Mouse (Mus musculus) cerebellum, adult 18-20 months (tissue): ENCODE measurements at regions not wholly inside any gene's neighbourhood (a gene's known extent, or its start where the extent isn't known, plus 50 kb on each side); places are given as distances from the start of the nearest gene placed in this dataset.

Source experiments
- DNase-seq, 2 experiments: peaks; one replicate each; pipeline ENCODE4 v3.0.0; 2021

DNA sequence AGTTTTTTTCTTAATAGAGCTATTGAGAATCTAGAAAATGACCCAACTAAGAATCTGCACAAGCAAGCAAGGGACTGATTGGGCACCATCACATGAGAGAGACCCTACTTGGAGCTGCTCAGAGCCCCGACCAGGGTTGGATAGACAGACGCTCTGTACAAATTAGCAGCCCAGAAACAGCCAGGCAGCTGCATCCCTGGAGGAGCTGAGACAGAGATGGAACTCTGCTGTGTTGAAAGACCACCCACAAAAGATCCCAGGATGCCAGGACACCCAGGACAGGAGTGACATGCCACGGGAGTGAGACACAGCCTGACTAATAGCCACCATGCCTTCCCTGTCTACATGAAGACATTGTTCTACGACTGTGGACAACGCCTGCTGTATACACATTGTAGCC, 147.9 kb downstream of the Gm826 start:
- no peak for DNase-seq

DNA sequence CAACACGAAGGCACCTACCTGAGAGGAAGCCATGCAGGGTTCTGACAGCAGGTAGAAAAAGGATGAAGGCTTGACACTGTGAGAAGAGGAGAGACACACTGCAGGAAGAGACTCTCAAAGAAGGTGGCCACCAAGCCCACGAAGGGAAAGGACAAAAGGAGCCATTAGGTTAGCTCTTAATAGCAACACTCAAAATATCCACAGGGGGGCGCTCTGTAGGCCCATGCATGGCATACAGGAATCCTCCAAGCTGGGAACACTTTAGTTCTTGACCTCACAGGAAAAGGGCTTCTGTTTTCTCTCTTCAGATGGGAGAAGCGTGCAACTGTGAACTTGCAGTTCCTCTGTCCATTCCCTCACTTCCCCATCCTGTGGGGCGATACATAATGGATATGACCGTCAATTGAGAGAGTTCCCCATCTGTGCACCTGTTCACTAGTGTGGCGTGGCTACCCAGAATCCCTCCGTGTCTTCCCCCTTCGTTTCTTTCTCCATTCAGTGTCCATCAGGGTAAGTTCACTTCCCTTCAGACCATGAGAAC, 162.9 kb downstream of the Gm826 start:
- no peak for DNase-seq

DNA sequence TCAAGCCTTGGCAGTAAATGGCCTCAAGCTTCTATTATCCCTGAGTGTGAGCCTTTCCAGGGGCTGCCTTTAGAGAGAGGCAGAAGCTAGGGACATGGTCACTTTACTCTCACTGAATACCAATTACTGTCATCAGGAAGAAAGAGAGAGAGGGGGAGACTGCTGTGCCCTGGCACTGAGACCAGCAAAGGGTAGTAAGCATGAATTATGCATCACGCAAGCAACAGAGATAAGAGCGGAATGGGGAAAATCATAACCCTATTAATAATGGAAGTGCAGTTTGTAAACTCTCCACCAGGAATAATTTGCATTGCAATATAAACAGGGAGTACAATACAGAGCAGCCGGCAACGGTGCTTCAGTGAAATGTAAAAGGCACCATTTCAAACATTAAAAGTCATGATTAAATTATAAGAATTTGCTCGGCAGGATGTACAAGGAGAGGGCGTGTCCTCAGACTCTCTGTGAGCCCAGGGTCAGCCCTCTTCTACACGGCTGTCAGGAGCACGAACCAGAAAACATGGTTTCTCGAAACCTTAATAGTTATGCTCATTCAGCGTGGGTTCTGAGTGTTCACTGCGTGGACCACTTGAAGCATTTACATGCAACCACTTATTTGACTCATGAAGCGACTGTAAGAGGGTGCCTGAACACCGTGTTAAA, 175.2 kb downstream of the Gm826 start:
- no peak for DNase-seq

DNA sequence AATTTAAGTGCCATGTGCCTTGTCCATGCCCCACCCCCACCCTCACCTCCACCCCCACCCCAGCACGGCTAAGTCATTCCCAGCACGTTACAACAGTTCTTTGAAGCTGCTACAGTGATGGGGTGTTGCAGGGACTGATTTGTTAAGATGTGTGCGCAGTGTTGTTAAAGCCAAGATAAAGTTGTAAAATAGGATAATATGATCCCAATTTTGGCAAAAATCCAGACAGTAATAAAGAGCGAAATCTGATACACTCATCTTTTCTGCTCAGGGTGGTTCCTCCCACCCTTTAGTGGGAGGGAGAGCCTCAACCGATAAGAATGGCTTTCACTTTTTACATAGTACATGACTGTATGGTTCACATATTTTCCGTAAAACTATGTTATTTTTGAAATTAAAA, 180.2 kb downstream of the Gm826 start:
- no peak for DNase-seq

DNA sequence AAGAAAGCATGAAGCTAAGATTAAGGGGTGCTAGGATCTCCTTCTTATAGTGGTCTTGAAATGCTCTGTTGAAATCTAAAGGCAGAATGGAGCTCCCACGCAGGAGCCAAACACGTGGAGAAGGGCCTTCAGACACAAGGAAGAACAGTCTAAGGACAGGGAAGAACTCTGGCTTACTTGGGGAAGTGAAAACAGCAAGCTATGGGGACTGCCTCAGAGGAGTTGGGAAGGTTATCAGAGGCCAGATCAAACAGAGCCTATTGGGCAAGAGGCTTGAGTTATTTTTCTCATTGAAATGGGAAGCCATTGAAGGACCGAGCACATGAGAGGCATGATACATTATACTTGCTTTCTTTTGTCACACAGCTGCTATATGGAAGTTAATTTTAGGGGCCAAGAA, 181.9 kb downstream of the Gm826 start:
- no peak for DNase-seq

DNA sequence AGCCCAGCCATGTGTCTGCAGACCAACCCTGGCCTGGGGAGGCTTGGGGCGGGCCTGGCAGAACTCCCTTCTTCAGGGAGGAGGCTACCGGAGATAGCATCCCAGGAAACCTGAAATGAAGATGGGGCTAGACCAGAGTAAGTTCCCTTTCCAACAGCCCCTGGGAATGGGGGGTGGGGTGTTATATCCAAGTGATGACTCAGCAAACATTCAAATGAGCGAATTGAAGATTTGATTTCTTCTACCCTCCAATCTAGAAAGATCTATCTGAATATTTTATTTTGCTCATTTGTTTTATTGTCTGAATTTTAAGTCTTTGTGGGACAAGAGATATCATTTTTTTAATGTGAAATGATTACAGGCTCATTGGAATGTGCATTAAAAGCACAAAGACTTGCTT, 185.0 kb downstream of the Gm826 start:
- DNase-seq: no peak

DNA sequence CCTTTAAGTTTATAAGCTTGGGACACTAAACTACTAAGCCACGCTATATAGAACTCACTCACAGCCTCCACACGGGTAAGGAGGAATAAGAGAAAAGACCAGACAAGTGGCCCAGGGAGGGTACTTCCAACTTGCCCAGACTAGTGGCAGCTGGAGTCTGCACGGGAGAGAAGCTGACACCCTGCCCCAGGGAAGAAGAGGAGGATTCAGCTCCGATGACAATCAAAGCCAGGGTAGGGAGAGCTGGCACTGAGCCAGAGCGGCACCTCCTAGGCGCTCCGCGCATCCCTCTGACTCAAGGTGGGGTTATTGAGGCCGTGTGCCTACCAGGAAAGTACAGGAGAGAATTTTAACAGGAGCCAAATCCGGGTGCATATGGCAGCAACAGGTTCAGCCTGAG, 185.4 kb downstream of the Gm826 start:
- DNase-seq: peak in 1 of 2 experiments; percentile 2

DNA sequence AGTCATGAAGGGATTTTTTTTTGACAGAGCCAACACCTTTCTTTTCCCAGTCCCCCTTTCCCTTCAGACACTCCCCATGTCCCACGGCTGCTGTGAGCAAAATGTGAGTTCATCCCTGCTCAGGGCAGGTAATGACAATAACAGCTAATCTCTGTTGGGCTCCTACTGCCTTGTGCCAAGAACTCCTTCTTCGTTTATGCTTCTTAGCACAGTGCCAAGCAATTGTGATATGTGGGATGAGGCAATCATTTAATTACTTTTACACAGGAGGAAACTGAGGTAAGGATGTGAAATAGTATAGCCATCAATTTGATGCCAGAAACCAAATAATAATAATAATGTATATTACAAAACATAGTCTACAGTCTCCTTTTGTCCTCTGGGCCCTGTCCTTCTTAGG, 185.9 kb downstream of the Gm826 start:
- no peak for DNase-seq

DNA sequence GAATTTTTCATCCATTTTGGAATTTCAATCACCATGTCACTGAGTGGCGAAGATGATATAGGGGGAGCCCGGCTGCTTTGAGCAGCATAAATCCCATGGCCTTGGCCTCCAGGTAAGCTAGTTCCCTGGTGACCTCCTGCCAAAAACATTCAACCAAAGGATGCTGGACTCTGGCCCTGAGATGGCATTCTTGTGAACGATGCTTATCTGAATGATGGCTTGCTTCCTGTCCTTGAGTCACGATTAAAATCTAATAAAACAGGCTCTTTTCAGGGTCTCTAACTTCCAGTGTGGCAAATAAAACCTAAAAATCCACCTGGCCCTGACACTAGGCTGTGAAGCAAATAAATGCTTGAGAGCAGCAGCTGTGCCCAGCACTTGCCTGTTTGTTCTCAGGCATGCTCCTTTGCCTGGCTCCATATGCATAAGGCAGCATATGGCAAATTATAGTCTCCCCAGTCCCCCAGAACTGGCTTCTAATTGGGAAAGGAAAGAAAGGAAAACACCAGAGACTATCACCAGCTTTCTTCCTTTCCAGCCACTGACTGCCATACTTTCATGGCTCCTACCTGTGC, 193.7 kb downstream of the Gm826 start:
- no peak for DNase-seq

DNA sequence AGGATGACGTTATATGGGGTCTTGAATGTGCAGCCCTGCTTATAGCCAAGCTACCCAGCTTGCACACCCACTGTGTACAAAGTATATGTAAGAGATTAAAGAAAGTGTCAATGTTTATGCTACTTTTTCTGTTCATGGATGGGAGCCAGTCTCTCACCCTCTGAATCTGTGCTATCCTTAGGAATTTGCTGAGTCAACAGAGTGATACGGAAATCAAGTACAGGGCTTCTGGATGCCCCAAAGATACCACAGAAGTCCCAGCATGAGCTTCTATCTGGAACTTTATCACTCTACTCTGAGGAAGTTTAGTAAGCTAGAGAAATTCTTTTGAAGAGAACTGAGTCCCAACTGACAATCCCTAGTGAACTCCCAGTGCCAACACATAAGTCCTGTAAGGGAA, 195.9 kb downstream of the Gm826 start:
- DNase-seq: no peak

DNA sequence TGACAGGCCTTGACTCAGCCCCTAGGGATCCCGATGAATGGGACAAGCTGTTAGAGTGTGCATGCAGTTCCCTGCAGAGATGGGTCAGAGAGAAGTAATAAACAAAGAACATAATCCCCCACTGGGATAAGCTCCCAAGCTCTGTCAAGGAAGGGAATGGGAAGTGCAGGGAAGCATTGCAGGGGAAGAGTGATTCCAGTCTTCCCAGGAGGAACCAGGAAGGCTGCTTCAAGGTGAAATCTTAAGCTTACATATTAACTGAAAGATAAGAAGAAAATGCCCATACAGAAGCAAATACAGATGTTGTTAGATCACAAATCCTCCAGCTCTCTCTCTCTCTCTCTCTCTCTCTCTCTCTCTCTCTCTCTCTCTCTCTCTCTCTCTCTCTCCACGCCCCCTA, 202.2 kb downstream of the Gm826 start:
- DNase-seq: no peak

DNA sequence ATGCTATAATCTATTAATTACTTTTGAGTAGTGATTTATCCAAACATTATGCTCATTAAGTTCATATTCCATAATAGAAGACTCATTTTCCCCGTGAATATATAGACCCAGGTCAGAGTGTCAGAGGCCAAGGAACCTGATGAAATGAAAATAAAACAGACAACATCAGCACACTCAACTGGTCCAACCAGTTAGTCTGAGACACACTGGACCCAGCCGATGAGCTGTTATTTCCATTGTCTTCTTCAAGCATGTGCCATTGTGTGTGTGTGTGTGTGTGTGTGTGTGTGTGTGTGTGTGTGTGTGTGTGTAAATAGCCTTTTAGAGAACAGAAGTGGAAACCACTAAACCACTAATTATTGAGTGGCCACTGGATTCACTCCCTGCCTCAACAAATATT, 202.6 kb downstream of the Gm826 start:
- no peak for DNase-seq

DNA sequence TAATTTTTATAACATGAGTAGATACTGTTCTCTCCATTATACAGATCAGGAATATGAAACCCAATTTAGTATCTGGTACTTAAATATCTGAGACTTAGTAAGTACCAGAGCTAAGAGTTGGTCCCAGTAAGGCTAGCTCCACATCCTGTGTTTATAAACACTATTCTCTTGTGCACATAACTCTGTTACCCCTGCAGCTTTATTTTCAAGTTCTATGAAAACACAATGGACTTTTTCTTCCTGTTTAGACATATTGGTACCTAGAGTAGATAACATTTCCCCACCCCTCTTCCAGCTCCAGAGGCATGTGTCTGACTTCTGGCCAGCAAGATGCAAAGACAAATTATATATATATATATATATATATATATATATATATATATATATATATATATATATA, 216.8 kb downstream of the Gm826 start:
- no peak for DNase-seq

DNA sequence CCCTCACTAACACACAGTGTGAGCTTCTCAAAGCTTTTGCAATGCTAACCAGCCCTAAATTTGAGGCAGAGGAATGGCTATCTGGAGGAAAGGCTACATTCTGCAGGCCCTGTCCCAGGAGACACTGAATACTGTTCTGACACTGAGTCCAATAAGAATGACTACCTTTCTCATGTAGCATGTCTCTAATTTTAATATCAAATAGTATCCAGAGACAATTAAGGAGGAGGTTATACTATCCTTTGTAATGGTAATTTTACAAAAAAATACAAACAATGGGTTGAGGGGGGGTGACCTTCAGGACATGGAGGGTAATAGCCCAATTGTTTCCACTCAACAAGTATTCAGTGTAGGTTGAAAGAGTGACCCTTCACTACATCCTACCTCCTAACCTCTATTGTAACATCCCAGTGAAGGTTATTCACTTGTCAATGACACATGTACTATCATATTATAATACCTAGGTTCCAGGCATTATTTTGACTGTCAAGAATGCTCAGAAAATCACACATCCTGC, 222.7 kb downstream of the Gm826 start:
- DNase-seq: no peak

DNA sequence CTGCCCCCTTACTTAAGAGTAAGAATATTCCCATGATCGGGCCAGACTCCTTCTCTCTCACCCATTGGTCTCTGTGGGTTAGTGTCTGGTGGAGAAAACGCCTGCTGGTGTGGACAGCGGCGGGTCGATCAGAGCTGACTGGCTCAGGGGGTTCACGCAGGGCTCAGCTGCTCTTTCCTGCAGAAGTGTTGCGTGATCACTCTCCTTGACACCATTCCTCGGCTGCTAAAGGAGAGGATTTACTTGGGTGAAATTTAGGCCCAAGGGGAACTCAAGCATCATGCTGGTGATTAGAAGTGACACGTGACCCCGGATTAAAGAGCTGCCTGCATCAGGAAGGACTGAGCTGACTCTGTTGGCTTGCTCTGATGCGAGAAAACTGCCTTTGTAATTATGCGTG, 240.9 kb downstream of the Gm826 start:
- DNase-seq: no peak

DNA sequence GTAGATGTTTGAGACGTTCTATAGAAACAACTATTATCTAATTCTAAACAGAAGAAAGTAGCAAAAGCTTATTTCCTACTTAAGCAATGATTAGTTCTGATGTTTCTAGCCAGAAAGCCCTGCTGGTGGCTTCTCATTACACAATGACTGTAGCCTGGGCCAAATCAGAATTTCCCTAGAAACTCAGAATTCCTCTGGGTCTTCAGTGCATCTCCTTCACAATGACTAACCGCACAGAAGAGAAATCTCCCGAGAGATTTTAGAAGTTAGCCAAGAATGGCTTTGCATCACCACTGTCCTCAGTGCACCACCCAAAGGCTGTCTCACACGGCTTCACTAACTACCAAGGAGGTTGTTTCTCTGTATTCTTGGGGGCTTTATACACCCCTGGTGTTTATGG, 248.0 kb downstream of the Gm826 start:
- no peak for DNase-seq

DNA sequence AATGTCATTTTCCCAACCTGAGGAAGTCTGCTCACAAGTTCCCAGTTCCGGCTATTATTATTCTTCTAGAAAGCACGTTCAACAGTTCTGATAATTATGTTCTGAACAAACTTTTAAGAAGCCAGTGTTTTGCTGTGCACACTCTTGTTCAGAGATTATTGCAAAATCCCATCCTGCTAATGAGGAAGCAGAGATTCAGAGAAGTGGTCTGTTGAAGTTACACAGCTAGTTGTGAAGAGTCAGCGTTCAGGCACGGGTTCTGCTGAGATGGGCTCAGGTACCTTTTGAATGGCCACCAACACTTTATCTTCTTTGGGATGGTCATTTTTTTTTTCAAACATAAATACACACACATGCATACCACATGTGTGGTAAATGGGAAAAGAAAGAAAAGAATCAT, 250.3 kb downstream of the Gm826 start:
- DNase-seq: no peak

DNA sequence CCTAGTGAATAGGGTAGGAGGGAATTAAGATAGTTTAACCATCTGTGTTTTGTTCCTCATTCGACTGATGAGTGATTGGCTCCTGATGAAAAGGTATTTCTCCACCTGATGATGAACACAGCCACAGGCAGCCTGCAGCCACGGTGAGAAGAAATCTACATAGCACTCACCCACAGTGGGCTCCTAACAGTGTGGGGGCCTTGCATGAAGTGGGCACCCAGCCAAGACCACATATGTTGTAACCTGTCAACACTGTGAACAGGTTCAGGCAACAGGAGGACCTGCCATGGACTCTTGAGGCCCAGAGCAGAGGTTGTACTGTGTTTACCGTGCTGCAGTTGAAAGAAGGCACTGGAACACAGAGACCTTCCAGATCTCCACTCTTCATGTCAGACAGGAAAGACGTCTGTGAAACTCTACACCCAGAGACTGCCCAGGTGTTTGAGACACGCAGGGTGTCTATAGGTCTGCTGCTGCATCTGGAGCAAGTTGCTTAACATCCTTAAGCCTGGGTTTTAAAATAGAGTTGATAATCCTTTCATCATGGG, 251.8 kb downstream of the Gm826 start:
- no peak for DNase-seq

DNA sequence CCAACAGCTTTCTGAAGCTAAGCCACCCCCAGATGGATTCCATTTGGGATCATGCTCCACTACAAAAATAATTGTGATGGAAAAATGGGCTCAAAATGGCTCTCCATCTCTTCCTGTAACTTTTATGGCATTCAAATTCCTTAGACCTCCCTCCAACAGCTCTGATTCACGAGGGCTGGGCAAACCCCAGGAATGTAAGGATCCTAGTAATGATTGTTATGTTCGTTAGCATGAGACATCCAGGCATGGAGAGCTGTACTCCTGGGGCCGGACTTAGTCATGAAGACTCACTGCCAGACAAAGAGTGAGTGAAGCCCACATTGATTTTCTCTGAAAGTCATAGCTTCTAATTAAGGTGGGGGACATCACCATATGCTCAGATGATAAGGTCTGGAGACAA, 258.3 kb downstream of the Gm826 start:
- no peak for DNase-seq

DNA sequence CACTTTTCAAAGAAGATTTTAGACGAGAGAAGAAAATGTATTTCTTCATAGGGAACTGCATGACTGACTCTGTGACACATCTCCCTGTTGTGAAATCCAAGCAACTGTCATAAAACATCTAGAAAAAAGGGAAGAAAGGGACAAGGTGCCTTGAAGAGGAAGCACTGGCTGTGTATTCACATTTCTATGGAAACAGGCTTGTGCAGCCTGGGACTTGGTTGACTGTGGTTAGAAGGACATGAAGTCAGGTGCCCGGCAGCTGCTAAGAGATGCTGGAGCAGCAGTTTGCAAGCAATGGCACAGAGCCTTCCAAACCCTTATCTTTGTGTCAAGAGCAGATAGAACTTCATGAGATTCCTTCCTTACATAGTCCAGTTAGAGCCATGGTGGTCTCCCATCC, 263.5 kb downstream of the Gm826 start:
- no peak for DNase-seq

DNA sequence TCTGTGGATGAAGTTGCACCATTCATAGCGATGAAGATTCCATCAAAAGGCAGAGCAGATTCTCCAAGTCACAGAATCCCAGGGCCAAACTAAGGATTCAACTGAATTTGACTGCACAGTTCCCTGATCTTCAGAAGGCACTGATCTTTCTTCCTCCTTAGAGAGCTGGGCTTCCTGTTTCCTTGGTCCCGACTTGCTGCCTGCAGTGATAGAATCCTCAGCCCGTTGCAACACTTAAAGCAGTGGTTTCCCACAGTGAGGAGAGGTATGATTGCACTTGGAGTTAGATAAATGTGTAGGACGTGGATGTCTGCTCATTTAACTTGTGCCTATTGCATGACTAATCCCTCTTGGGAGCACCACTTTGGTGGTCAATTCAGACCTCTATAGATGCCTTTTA, 265.2 kb downstream of the Gm826 start:
- DNase-seq: no peak

DNA sequence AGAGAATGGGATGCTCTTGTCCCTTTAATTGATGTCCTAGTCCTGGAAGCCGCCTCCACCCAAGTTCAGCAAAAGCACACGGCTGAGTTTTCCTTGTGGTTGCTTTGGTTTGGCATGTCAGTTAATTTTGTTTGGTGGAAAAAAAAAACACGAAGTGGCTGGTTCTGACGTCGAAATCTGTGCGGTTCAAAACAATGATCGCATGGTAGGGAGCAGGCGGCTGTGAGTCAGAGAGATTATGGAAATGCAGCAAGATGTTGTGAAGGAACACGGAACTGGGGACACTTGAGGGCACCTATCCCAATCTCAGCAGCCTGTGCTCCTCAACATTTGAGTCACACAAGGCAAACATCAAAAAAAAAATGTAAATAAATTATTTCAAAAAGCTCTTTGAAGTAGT, 266.1 kb downstream of the Gm826 start:
- DNase-seq: no peak

DNA sequence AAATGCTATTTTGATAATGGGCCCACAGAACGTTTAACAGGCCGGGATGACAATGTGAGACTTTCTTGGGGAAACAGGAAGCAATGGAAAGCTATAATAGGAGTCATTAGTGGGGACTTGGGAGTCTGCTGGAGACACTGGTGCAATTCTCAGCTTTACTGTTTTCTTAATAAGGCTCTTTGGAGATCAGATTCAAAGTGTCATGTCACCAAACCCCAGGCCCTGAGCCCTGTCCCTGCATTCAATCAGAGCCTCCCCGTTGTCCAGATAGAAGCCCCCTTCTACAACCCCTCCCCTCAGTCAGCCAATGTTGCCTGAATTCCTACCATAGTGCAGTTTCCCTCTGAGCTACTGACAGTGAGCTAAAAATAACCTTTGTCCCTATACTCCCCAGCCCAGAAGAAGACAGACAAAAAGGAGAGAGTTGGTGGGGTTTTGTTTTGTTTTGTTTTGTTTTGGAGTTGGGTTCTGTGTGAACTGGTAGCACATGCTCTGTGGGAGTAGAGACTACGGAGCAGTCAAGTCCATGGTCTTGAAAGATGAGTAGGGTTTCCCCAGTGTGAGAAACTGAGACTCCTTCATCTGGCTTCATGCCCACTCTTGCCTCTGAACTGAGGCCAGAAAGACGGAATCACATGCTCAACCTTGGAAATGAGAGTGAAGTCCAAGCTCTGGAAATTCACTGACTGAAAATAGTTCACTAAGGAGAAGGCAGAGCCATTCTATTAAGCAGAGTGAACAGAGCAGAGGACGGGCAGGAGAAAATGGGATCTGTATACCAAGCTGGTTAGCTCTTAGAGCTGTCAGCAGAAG, 267.3 kb downstream of the Gm826 start:
- peak in 1 of 2 experiments; percentile 8 for DNase-seq
